Mouse (Mus musculus): ENCODE measurements at regions not wholly inside any gene's neighbourhood (a gene's known extent, or its start where the extent isn't known, plus 50 kb on each side); places are given as distances from the start of the nearest gene placed in this dataset.

GRCm38 (mm10) chr6:65262572-65262971, 117.9 kb upstream of the Hpgds start:
- TF ChIP-seq MYC (IDR thresholded peaks at IDR 0.05; ENCODE audit: low read depth, low read length) (no peak), ZKSCAN1 (IDR thresholded peaks at IDR 0.05; ENCODE audit: borderline replicate concordance, low read depth, low read length) (no peak), KAT2A (IDR thresholded peaks at IDR 0.05; ENCODE audit: insufficient replicate concordance, low read length) (no peak), CHD2 (IDR thresholded peaks at IDR 0.05; ENCODE audit: low read length) (no peak), MAZ (IDR thresholded peaks at IDR 0.05; ENCODE audit: low read depth, low read length) (no peak), HCFC1 (IDR thresholded peaks at IDR 0.05; ENCODE audit: low read depth, low read length) (no peak), EP300 (IDR thresholded peaks at IDR 0.05; ENCODE audit: low read length) (no peak), MAX (IDR thresholded peaks at IDR 0.05; ENCODE audit: low read length) (no peak), POLR2A (IDR thresholded peaks at IDR 0.05; ENCODE audit: low read depth, low read length) (no peak), CTCF (conservative IDR thresholded peaks at IDR 0.05 in 1 of 2, IDR thresholded peaks at IDR 0.05 in 1 of 2; ENCODE audit: low read depth in 2 of 2, low read length in 2 of 2) (no peak)
